Mouse (Mus musculus) G1E (cell line): Measurements from ENCODE around the gene Mknk1. TPM values are rescaled to one million over a fixed set of nuclear protein-coding genes. Genes with fewer than 3 reads are reported as not detected.

Experiments used
- ATAC-seq: 2 replicates; pipeline ENCODE4 v1.8.0; 2016; ENCODE audit warnings: mild to moderate bottlenecking; ENCODE audit not compliant: insufficient number of reproducible peaks, poor library complexity, low FRiP score, severe bottlenecking; ENCODE audit errors: extremely low read depth
- DNase-seq: peaks from one replicate; pipeline ENCODE4 v3.0.0; 2012; ENCODE audit warnings: low spot score
- H3K27me3 ChIP-seq: 2 replicates; pipeline ENCODE4 v1.6.1; 2012; ENCODE audit warnings: mild to moderate bottlenecking, low read length, inconsistent platforms; ENCODE audit not compliant: insufficient read depth
- H3K36me3 ChIP-seq: replicated peaks from 2 replicates; pipeline ENCODE3; 2012; ENCODE audit warnings: mild to moderate bottlenecking, inconsistent platforms
- H3K4me1 ChIP-seq: 2 replicates; pipeline ENCODE4 v1.6.1; 2012; ENCODE audit warnings: low read depth, low read length, inconsistent platforms, mixed read lengths; ENCODE audit not compliant: insufficient read depth
- H3K4me3 ChIP-seq: 2 replicates; pipeline ENCODE4 v1.5.1; 2012; ENCODE audit warnings: low read depth, mild to moderate bottlenecking, inconsistent platforms, low read length, moderate library complexity, mixed read lengths
- H3K9me3 ChIP-seq: replicated peaks from 2 replicates; pipeline ENCODE4 v1.6.1; 2012; ENCODE audit warnings: inconsistent platforms
- CTCF ChIP-seq: IDR thresholded peaks from 2 replicates; pipeline ENCODE4 v1.5.1; 2012; ENCODE audit warnings: low read depth, low read length, inconsistent platforms, mixed read lengths
- GATA1 ChIP-seq: IDR thresholded peaks from 2 replicates; pipeline ENCODE4 v1.6.1; 2012; ENCODE audit warnings: borderline replicate concordance, low read length, inconsistent platforms, mixed read lengths
- GATA2 ChIP-seq: IDR thresholded peaks from 2 replicates; pipeline ENCODE4 v1.6.1; 2012; ENCODE audit warnings: low read depth, low read length, inconsistent platforms, borderline replicate concordance
- POLR2AphosphoS5 ChIP-seq: IDR thresholded peaks from 2 replicates; pipeline ENCODE4 v1.6.1; 2012; ENCODE audit warnings: low read depth, low read length, inconsistent platforms; ENCODE audit not compliant: insufficient replicate concordance
- TAL1 ChIP-seq: conservative IDR thresholded peaks from 2 replicates; pipeline ENCODE4 v1.6.1; 2012; ENCODE audit warnings: low read depth, low read length, inconsistent platforms, mixed read lengths
- polyA plus RNA-seq: library from polyadenylated mRNA; stranded (reverse); fragments of >175 nt; gene quantifications from 2 replicates; pipeline ENCODE4 v1.2.3, GENCODE M21; 2012
- total RNA-seq, 2 experiments: library from RNA; stranded (forward) in 1 of 2; stranded (reverse) in 1 of 2; fragments of 200-1000 nt in 1 of 2; fragments of >200 nt in 1 of 2; fragmentation: Nextera tagmentation in 1 of 2; gene quantifications; 2 replicates each; pipeline ENCODE4 v1.2.3; 2014 to 2017

The Mknk1 gene
- total and polyA plus RNA-seq, 3 experiments: 39.8 to 111 (median 86.9) TPM

- DNase-seq (no peak), ATAC-seq (no peak)
- peaks cover 37% of the 10 kb centered on the region for H3K36me3 ChIP-seq
- peaks cover 13% of the 10 kb centered on the region for H3K4me1 ChIP-seq
- H3K4me3 ChIP-seq: no peak overlapping the region
- no peaks in the 10 kb centered on the region for H3K9me3 ChIP-seq
- peaks cover 2% of the 10 kb centered on the region; the same call in 1 of the 2 replicates for H3K27me3 ChIP-seq
- TF ChIP-seq TAL1: no peak
- no peak for TF ChIP-seq POLR2AphosphoS5
- TF ChIP-seq GATA1: no peak
- TF ChIP-seq GATA2: no peak
- TF ChIP-seq CTCF: no peak
Observed at GRCm38 (mm10) chr4:115820199-115820598, 18.8 kb upstream of the Mknk1 start.

GRCm38 (mm10) chr4:115820944-115821343, 18.1 kb upstream of the Mknk1 start:
- Histone ChIP-seq H3K4me1 (peaks cover 18% of the 10 kb centered on the region), H3K36me3 (peaks cover 31% of the 10 kb centered on the region), H3K9me3 (no peaks in the 10 kb centered on the region), H3K27me3 (peaks cover 2% of the 10 kb centered on the region; the same call in 1 of the 2 replicates), H3K4me3 (no peak overlapping the region)
- no peak for TF ChIP-seq TAL1
- no peak for DNase-seq
- no peak for ATAC-seq

- Histone ChIP-seq H3K4me1 (peaks cover 18% of the 10 kb centered on the region), H3K27me3 (peaks cover 2% of the 10 kb centered on the region; the same call in 1 of the 2 replicates), H3K36me3 (peaks cover 26% of the 10 kb centered on the region), H3K9me3 (no peaks in the 10 kb centered on the region), H3K4me3 (no peak overlapping the region)
- TF ChIP-seq GATA2: no peak
- no peak for TF ChIP-seq GATA1
- DNase-seq (no peak), ATAC-seq (no peak)
Observed at GRCm38 (mm10) chr4:115821431-115821830, 17.6 kb upstream of the Mknk1 start.

GRCm38 (mm10) chr4:115821928-115822327, 17.1 kb upstream of the Mknk1 start:
- Histone ChIP-seq H3K27me3 (peaks cover 2% of the 10 kb centered on the region; the same call in 1 of the 2 replicates), H3K4me1 (peaks cover 21% of the 10 kb centered on the region), H3K4me3 (no peak overlapping the region), H3K9me3 (no peaks in the 10 kb centered on the region), H3K36me3 (peaks cover 22% of the 10 kb centered on the region)
- no peak for DNase-seq
- no peak for ATAC-seq
- TF ChIP-seq GATA2 (no peak), POLR2AphosphoS5 (no peak), GATA1 (no peak), CTCF (no peak), TAL1 (no peak)

GRCm38 (mm10) chr4:115824178-115824577, 14.8 kb upstream of the Mknk1 start:
- no peak for DNase-seq

GRCm38 (mm10) chr4:115825271-115825670, 13.7 kb upstream of the Mknk1 start:
- ATAC-seq (no peak), DNase-seq (no peak)
- no peak for TF ChIP-seq GATA2
- no peak for TF ChIP-seq CTCF
- TF ChIP-seq TAL1: no peak
- no peak for TF ChIP-seq POLR2AphosphoS5
- TF ChIP-seq GATA1: no peak
- H3K4me3 ChIP-seq: no peak overlapping the region
- H3K9me3 ChIP-seq: no peaks in the 10 kb centered on the region
- peaks cover under 1% of the 10 kb centered on the region; the same call in 1 of the 2 replicates for H3K27me3 ChIP-seq
- peaks cover 46% of the 10 kb centered on the region for H3K4me1 ChIP-seq
- H3K36me3 ChIP-seq: peaks cover 19% of the 10 kb centered on the region

More at GRCm38 (mm10) chr4:115824178-115824577, 14.8 kb upstream of the Mknk1 start:
- no peak overlapping the region for H3K4me3 ChIP-seq
- H3K36me3 ChIP-seq: peaks cover 14% of the 10 kb centered on the region
- TF ChIP-seq GATA1 (no peak), TAL1 (no peak), GATA2 (no peak)
- peaks cover 2% of the 10 kb centered on the region; the same call in 1 of the 2 replicates for H3K27me3 ChIP-seq
- ATAC-seq: no peak
- peaks cover 42% of the 10 kb centered on the region for H3K4me1 ChIP-seq
- H3K9me3 ChIP-seq: no peaks in the 10 kb centered on the region

GRCm38 (mm10) chr4:115827066-115827465, 11.9 kb upstream of the Mknk1 start:
- no peak for TF ChIP-seq CTCF
- TF ChIP-seq GATA2: no peak
- no peak for TF ChIP-seq TAL1
- TF ChIP-seq POLR2AphosphoS5: no peak
- ATAC-seq (no peak), DNase-seq (no peak)
- Histone ChIP-seq H3K4me3 (no peak overlapping the region; the same call in 1 of the 2 replicates), H3K27me3 (no peaks in the 10 kb centered on the region), H3K36me3 (peaks cover 30% of the 10 kb centered on the region), H3K4me1 (peaks cover 46% of the 10 kb centered on the region), H3K9me3 (no peaks in the 10 kb centered on the region)
